Mouse (Mus musculus): ENCODE measurements around the gene Flrt3.

Gene Flrt3

GRCm38 (mm10) chr2:140653481-140653880 is 17.8 kb downstream of the Flrt3 start:
- peak; percentile 63 for DNase-seq (ENCODE audit: low spot score)

- DNase-seq (ENCODE audit: low spot score), result no peak
These were observed 49.4 kb downstream of the Flrt3 start for GRCm38 (mm10) chr2:140621730-140622337.

GRCm38 (mm10) chr2:140615451-140615850 is 55.8 kb downstream of the Flrt3 start:
- no peak for DNase-seq (ENCODE audit: low spot score)

All from embryo, embryonic 10.5 days (tissue).